Mouse (Mus musculus) ES-Bruce4 (cell line): ENCODE data around the gene Izumo2. TPM values are rescaled to one million over a fixed set of nuclear protein-coding genes. Genes with fewer than 3 reads are reported as not detected.

Source experiments
- H3K27ac ChIP-seq: 2 replicates; pipeline ENCODE4 v1.5.1; 2012; ENCODE audit warnings: low read length, inconsistent platforms; ENCODE audit not compliant: insufficient read depth
- H3K27me3 ChIP-seq: 2 replicates; pipeline ENCODE4 v1.6.1; 2012; ENCODE audit warnings: mild to moderate bottlenecking, low read length, inconsistent platforms; ENCODE audit not compliant: control insufficient read depth, poor library complexity, insufficient read depth, severe bottlenecking
- H3K36me3 ChIP-seq: 2 replicates; pipeline ENCODE4 v1.6.1; 2012; ENCODE audit warnings: inconsistent platforms, mild to moderate bottlenecking, low read length, moderate library complexity; ENCODE audit not compliant: control insufficient read depth, poor library complexity, insufficient read depth, severe bottlenecking
- H3K4me1 ChIP-seq: one replicate; pipeline ENCODE4 v1.8.1; 2011; ENCODE audit warnings: low read length; ENCODE audit not compliant: control insufficient read depth, insufficient read depth
- H3K4me3 ChIP-seq: 2 replicates; pipeline ENCODE4 v1.5.1; 2011; ENCODE audit warnings: low read depth, mild to moderate bottlenecking, low read length
- H3K9ac ChIP-seq: 2 replicates; pipeline ENCODE4 v1.6.1; 2012; ENCODE audit warnings: low read depth, mild to moderate bottlenecking, inconsistent platforms; ENCODE audit not compliant: poor library complexity, severe bottlenecking
- H3K9me3 ChIP-seq: replicated peaks from 2 replicates; pipeline ENCODE4 v1.6.1; 2012; ENCODE audit warnings: mild to moderate bottlenecking, low read length, inconsistent platforms; ENCODE audit not compliant: control insufficient read depth, poor library complexity, insufficient read depth, severe bottlenecking
- CTCF ChIP-seq: IDR thresholded peaks from one replicate; pipeline ENCODE4 v1.8.1; 2011; ENCODE audit warnings: low read depth, low read length
- EP300 ChIP-seq: IDR thresholded peaks from 2 replicates; pipeline ENCODE4 v1.6.1; 2011; ENCODE audit warnings: low read depth, low read length; ENCODE audit not compliant: insufficient read depth
- POLR2A ChIP-seq: IDR thresholded peaks from one replicate; pipeline ENCODE4 v1.8.1; 2011; ENCODE audit warnings: low read length; ENCODE audit not compliant: insufficient read depth
- polyA plus RNA-seq: library from polyadenylated mRNA; stranded (reverse); fragments of >200 nt; gene quantifications from 2 replicates; pipeline ENCODE4 v1.2.4, GENCODE M21; 2011; ENCODE audit warnings: low read depth; ENCODE audit not compliant: missing spikeins, insufficient read depth, insufficient read length

Izumo2 gene
- polyA plus RNA-seq, 1 experiment: 1.8 TPM

GRCm38 (mm10) chr7:44722058-44722457 is 13.5 kb downstream of the Izumo2 start:
- Histone ChIP-seq H3K4me1 (no peaks in the 10 kb centered on the region), H3K27ac (no peak overlapping the region), H3K36me3 (no peaks in the 10 kb centered on the region), H3K9ac (no peak overlapping the region), H3K4me3 (no peak overlapping the region), H3K27me3 (no peaks in the 10 kb centered on the region), H3K9me3 (no peaks in the 10 kb centered on the region)
- TF ChIP-seq CTCF: no peak
- no peak for TF ChIP-seq EP300
- TF ChIP-seq POLR2A: no peak

GRCm38 (mm10) chr7:44724316-44724715 is 15.8 kb downstream of the Izumo2 start:
- Histone ChIP-seq H3K9ac (no peak overlapping the region), H3K4me3 (no peak overlapping the region), H3K27ac (no peak overlapping the region), H3K36me3 (no peaks in the 10 kb centered on the region), H3K9me3 (no peaks in the 10 kb centered on the region), H3K27me3 (no peaks in the 10 kb centered on the region), H3K4me1 (no peaks in the 10 kb centered on the region)
- peak; percentile 20 for TF ChIP-seq CTCF
- no peak for TF ChIP-seq POLR2A

- Histone ChIP-seq H3K27me3 (no peaks in the 10 kb centered on the region), H3K4me3 (no peak overlapping the region), H3K36me3 (no peaks in the 10 kb centered on the region), H3K27ac (no peak overlapping the region), H3K4me1 (no peaks in the 10 kb centered on the region), H3K9ac (no peak overlapping the region), H3K9me3 (no peaks in the 10 kb centered on the region)
- TF ChIP-seq POLR2A (no peak), EP300 (no peak), CTCF (no peak)
Measured at GRCm38 (mm10) chr7:44726343-44726742, 17.8 kb downstream of the Izumo2 start.

DNA sequence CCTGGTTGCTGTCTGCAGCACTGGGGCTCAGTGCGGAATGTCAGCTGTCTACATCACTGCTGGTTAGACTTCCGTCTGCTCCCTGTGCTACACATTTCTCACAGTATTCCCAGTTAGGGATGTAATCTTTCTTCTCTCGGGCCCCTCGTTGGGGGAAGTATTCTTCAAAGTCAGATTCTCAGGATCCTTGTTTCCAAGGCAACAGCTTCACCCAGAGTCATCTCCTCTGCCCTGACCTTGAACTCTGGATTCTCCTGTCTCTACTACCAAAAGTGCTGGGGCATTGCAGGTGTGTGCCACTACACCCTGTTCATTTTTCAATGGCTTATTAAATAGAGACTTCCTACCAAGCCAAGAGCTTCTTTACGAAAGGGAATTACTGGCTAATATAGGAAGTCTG is 18.6 kb downstream of the Izumo2 start:
- TF ChIP-seq EP300 (no peak), POLR2A (no peak), CTCF (no peak)
- Histone ChIP-seq H3K36me3 (peaks cover 7% of the 10 kb centered on the region; the same call in 1 of the 2 replicates), H3K27me3 (no peaks in the 10 kb centered on the region), H3K27ac (no peak overlapping the region), H3K4me1 (no peaks in the 10 kb centered on the region), H3K4me3 (no peak overlapping the region), H3K9me3 (no peaks in the 10 kb centered on the region), H3K9ac (no peak overlapping the region)

GRCm38 (mm10) chr7:44728082-44728975 is 19.8 kb downstream of the Izumo2 start:
- H3K27ac ChIP-seq: no peak overlapping the region
- H3K9ac ChIP-seq: no peak overlapping the region
- no peak for TF ChIP-seq POLR2A
- TF ChIP-seq CTCF: no peak
- TF ChIP-seq EP300: no peak
- no peaks in the 10 kb centered on the region for H3K27me3 ChIP-seq
- no peaks in the 10 kb centered on the region for H3K4me1 ChIP-seq
- peaks cover 17% of the 10 kb centered on the region for H3K36me3 ChIP-seq
- H3K4me3 ChIP-seq: no peak overlapping the region
- no peaks in the 10 kb centered on the region for H3K9me3 ChIP-seq

- H3K9me3 ChIP-seq: no peaks in the 10 kb centered on the region; the same call in 1 of the 2 replicates
- H3K4me1 ChIP-seq: no peaks in the 10 kb centered on the region
- no peak overlapping the region for H3K4me3 ChIP-seq
- TF ChIP-seq CTCF: no peak
- no peak for TF ChIP-seq EP300
- no peak for TF ChIP-seq POLR2A
- peaks cover 55% of the 10 kb centered on the region for H3K36me3 ChIP-seq
- no peaks in the 10 kb centered on the region for H3K27me3 ChIP-seq
- H3K9ac ChIP-seq: no peak overlapping the region
- H3K27ac ChIP-seq: no peak overlapping the region
Measured at GRCm38 (mm10) chr7:44733723-44734122, 25.2 kb downstream of the Izumo2 start.
